Mouse (Mus musculus) liver, adult 2 months (tissue): ENCODE results near the gene Cd28.

Experiments used
- CTCF ChIP-seq: fragments of 200-500 bp; IDR thresholded peaks from 2 replicates; pipeline ENCODE4 v1.5.1; 2011; ENCODE audit warnings: low read depth, low read length, control low read depth
- POLR2A ChIP-seq: fragments of 200-500 bp; IDR thresholded peaks from 2 replicates; pipeline ENCODE4 v1.6.1; 2011; ENCODE audit warnings: low read length, control low read depth; ENCODE audit not compliant: insufficient read depth; ENCODE audit errors: extremely low read depth

DNA sequence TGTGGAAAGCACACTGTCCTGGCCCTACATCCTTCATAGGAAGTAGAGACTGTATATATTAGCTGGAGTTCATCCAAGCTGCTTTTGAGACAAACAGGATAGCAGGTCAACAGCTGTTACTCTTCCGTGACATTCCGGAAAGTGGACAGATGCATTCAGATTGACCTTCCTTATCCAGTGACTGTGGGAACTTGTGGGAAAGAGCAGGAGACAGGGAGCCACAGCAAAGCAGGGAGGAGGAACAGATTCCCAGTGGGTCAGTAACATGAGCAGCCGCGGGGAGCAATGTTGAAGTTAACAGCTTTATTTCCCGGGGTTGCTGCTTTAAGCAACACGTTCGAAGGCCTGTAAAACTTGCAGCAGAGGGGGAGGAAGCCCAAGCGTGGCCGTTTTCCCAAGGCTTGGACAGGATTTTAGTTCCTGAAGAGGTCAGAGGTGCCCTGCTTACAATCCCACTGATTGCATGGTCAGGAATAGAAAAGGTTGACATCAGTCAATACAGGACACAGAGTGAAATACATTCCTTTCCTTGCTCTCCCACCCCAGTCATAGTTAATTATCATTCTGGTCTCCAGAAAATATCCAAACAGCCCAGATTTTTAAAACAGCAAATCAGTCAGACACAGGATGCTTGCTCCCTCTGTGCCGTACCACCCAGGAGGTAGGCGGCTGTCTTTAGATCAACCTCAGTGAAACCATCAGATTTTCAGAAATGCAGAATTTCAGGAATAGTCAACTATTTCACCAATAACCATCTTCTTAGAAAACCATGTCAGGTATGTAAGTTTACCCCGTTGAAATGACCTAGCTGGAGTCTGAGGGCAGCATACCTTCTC is 18.7 kb downstream of the Cd28 start:
- no peak for TF ChIP-seq CTCF
- TF ChIP-seq POLR2A = no peak
